Mouse (Mus musculus): ENCODE results near the gene C1qtnf6.

The C1qtnf6 gene

DNA sequence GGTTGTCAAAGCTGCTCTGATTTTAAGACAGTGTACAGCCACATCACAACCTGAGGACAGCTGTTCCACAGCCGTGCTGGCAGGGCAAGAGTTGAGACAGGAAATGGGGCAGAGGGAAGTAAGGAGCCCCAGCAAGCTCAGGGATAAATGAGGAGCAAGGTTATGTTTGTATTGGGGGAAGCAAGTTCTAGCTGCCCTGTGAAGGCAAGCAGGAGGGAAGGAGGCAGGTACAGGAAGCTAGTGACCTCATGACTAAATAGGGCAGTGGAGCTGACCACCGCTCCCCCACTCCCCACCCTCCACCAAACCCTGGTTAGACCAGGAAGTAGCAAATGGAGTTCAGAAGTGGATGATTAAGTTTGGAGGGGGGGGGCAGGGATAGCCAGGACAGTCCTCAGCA, 50.2 kb downstream of the C1qtnf6 start:
- no peak for ATAC-seq (ENCODE audit: low TSS enrichment)

GRCm38 (mm10) chr15:78480111-78480510, 51.1 kb downstream of the C1qtnf6 start:
- no peak for ATAC-seq (ENCODE audit: low TSS enrichment)

- no peak; the same call in 1 of the 2 replicates for ATAC-seq (ENCODE audit: low TSS enrichment)
Measured at GRCm38 (mm10) chr15:78479470-78479869, 51.7 kb downstream of the C1qtnf6 start.

DNA sequence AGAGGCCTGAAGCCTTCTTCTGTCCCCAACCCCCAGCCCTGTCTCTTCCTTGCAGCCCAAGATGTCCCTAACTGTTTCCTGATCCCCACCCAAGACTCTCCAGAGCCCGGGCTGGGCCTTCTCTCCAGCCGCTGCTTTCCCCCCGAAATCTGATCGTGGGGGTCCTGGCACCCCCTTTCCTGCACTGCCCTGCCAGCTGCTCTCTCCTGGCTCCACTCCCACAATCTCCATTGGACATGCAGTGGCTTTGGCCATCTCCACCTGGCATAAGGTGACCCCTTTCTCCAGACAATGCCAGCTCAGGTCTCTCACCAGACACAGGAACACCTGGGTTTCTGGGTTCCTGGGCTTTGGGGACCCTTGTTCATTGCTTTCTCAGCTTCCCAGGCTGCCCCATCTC, 53.1 kb downstream of the C1qtnf6 start:
- no peak for ATAC-seq (ENCODE audit: low TSS enrichment)

GRCm38 (mm10) chr15:78476878-78477277, 54.3 kb downstream of the C1qtnf6 start:
- no peak for ATAC-seq (ENCODE audit: low TSS enrichment)

DNA sequence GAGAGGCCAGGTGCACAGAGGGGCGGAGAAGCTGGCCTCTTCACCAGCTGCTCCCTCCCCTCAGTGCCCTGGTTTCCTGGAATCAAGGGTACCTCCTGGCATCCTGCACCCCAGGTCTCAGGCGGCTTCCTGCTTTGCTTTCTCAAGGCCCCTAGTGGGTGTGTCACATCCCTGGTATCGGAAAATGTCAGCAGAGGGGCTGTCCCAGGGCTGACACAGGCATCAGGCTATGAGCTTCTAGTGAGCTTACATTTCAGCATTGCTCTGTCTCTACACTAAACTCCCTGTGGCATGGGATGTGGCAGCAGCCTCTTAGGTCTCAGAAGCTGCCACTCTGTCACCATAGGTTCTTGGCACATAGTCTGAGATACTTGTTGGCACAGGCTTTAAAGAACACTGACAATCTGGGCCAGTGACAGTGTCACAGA, 55.6 kb downstream of the C1qtnf6 start:
- no peak for ATAC-seq (ENCODE audit: low TSS enrichment)

DNA sequence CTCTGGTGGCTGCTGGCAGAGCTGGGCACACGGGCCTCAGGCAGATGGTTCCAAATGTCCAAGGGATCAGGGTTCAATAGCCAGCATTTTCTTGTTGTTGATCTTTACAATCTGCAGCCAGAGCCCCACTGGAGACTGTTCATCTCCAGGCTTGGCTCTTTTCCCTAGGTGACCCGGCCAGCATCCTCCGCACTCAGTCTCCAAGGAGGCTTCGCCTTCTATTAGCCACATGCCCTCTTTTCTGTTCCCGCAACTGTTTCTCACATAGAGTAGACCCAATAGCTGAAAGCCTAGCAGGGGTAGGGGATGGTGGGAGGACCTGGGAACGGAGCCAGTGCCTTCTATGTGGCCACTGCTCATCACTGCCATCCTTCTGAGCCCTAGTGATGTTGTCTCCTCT, 57.8 kb downstream of the C1qtnf6 start:
- no peak for ATAC-seq (ENCODE audit: low TSS enrichment)

Data from frontal cortex, adult (tissue).